Mouse (Mus musculus) liver, adult (tissue): ENCODE measurements around the gene Chchd4.
A peak's percentile ranks its signal among the peaks of the same experiment; 100 is the strongest.

ENCODE experiments used
- GATA4 ChIP-seq: IDR thresholded peaks from 2 replicates; pipeline ENCODE4 v1.6.1; 2014; ENCODE audit warnings: mild to moderate bottlenecking, low read length; ENCODE audit not compliant: insufficient replicate concordance

Chchd4 gene

GRCm38 (mm10) chr6:91488496-91489212 lies 15.3 kb upstream of the Chchd4 start:
- no peak for TF ChIP-seq GATA4

GRCm38 (mm10) chr6:91486736-91487453 lies 13.5 kb upstream of the Chchd4 start:
- no peak for TF ChIP-seq GATA4

- TF ChIP-seq GATA4, result no peak
Observed at GRCm38 (mm10) chr6:91483371-91483770, 10.0 kb upstream of the Chchd4 start.

GRCm38 (mm10) chr6:91476541-91476940 lies 3.2 kb upstream of the Chchd4 start:
- no peak for TF ChIP-seq GATA4

GRCm38 (mm10) chr6:91474441-91475190 lies 1.3 kb upstream of the Chchd4 start:
- TF ChIP-seq GATA4, result no peak

GRCm38 (mm10) chr6:91473805-91474440 lies 577 bp upstream of the Chchd4 start:
- no peak for TF ChIP-seq GATA4

GRCm38 (mm10) chr6:91472319-91472718 lies 1.0 kb downstream of the Chchd4 start:
- no peak for TF ChIP-seq GATA4

GRCm38 (mm10) chr6:91470712-91471111 lies 2.6 kb downstream of the Chchd4 start:
- no peak for TF ChIP-seq GATA4

- no peak for TF ChIP-seq GATA4
Observed at GRCm38 (mm10) chr6:91467106-91467505, 6.2 kb downstream of the Chchd4 start.

GRCm38 (mm10) chr6:91465756-91466155 lies 7.6 kb downstream of the Chchd4 start:
- TF ChIP-seq GATA4, result no peak

GRCm38 (mm10) chr6:91459471-91459870 lies 13.9 kb downstream of the Chchd4 start:
- no peak for TF ChIP-seq GATA4

- no peak for TF ChIP-seq GATA4
Observed at GRCm38 (mm10) chr6:91454546-91454945, 18.8 kb downstream of the Chchd4 start.

- TF ChIP-seq GATA4, result no peak
Observed at GRCm38 (mm10) chr6:91452056-91452455, 21.3 kb downstream of the Chchd4 start.

- no peak for TF ChIP-seq GATA4
Observed at GRCm38 (mm10) chr6:91449472-91450225, 23.7 kb downstream of the Chchd4 start.

- no peak for TF ChIP-seq GATA4
Observed at GRCm38 (mm10) chr6:91445316-91445715, 28.0 kb downstream of the Chchd4 start.

GRCm38 (mm10) chr6:91441145-91441662 lies 32.1 kb downstream of the Chchd4 start:
- TF ChIP-seq GATA4, result 0 out of 2 replicates have a peak, but pooled peaks have one; percentile 21
